Mouse (Mus musculus): ENCODE data around the gene Arid1b. TPM values are rescaled to one million over a fixed set of nuclear protein-coding genes. Genes with fewer than 3 reads are reported as not detected.

Arid1b gene
- polyA plus RNA-seq, 1 experiment from 2014 or later: 8.7 TPM

DNA sequence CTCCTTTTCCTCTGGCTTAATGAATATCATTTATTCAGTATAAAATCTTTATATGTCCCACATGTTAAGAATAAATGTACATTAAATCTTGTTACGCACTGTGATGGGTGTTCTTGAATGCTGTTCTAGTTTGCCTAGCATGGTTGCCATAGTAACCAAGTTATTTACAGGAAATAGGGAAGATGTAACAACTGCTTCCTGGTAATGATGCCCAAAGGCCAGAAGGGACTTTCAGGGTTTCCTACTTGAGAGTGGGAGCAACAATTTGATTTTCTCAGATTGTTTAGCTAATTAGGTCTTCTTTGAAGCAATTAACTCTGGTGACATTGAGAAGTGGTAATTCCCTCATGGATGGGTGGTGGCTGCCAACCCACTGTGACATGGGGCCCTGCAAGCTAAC, 350.3 kb downstream of the Arid1b start:
- Histone ChIP-seq H3K27me3 (replicated peaks) (no peaks in the 10 kb centered on the region), H3K4me1 (replicated peaks) (no peaks in the 10 kb centered on the region), H3K9ac (no peak overlapping the region), H3K4me2 (no peak overlapping the region), H3K9me3 (replicated peaks) (no peaks in the 10 kb centered on the region), H3K36me3 (peaks cover 52% of the 10 kb centered on the region), H3K4me3 (no peak overlapping the region), H3K27ac (ENCODE audit: poor library complexity, severe bottlenecking) (no peak overlapping the region)
- no peak for ATAC-seq (ENCODE audit: insufficient number of reproducible peaks, low FRiP score)
- 98% methylated on average over 1 of the region's 1 CpGs for WGBS

DNA sequence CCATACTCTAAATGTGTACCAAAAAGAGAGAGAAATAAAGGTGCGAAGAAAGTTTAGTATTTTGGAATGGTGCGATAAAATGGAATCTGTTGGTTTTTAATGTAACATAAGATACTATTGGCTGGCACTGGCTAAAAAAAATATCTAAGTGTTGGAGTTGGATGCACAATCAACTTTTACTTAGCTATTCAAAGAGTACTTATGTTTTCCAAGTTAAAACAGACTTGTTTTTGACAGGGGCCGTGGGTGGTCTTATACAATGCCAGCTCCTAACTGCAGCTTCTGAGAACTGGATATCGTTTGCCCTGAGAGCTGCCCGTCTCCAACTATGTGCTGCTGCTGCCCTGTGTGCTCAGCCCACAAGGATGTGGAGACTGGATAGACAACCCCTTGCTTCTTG, 351.7 kb downstream of the Arid1b start:
- Histone ChIP-seq H3K9ac (no peak overlapping the region), H3K4me2 (no peak overlapping the region), H3K9me3 (replicated peaks) (no peaks in the 10 kb centered on the region), H3K4me3 (no peak overlapping the region), H3K27me3 (replicated peaks) (no peaks in the 10 kb centered on the region), H3K27ac (ENCODE audit: poor library complexity, severe bottlenecking) (no peak overlapping the region), H3K4me1 (replicated peaks) (no peaks in the 10 kb centered on the region), H3K36me3 (peaks cover 40% of the 10 kb centered on the region)
- ATAC-seq (ENCODE audit: insufficient number of reproducible peaks, low FRiP score): no peak
- WGBS: 92% methylated on average over 5 of the region's 5 CpGs

DNA sequence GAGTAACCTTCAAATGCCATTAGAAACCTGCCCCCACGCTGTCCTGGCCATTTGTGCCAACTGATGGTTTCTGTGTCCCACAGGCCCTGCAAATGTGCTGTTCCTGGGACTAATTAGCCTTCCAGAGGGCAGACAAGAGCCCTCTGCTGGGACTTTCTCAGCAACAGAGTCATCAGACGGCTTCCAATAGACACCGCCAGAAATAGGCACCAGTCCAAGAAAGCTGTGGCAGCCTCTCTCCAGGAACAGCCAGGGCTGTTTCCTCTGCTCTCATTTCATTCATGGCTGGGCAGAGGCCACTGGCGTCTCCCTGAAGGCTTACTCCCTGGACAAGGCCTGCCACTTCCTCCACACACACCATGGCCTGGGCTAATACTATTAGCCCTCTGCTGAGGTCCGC, 358.8 kb downstream of the Arid1b start:
- ATAC-seq (ENCODE audit: insufficient number of reproducible peaks, low FRiP score): no peak
- H3K9ac ChIP-seq: no peak overlapping the region

DNA sequence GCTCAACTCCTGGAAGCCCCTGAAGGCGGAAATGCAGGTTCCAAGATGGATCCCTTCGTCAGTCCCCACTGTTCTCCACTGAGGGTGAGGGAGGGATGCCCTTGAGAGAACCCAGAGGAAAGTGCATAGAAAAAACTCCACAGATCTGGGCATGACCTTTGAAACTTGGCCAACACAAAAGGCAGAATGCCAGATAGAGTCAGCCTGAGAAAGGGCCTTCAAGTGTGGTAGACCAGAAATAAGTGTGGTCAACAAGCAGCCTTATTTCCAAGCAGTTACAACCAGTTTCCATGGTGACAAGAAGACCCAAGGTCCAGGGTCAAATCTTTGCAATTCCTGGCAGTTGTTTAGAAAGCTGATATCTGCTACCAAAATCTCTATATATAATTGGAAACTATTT, 366.6 kb downstream of the Arid1b start:
- Histone ChIP-seq H3K9me3 (replicated peaks) (peaks cover 5% of the 10 kb centered on the region; the same call in 1 of the 2 replicates), H3K36me3 (no peaks in the 10 kb centered on the region), H3K27me3 (replicated peaks) (no peaks in the 10 kb centered on the region), H3K27ac (ENCODE audit: poor library complexity, severe bottlenecking) (no peak overlapping the region), H3K4me2 (no peak overlapping the region), H3K4me1 (replicated peaks) (no peaks in the 10 kb centered on the region), H3K4me3 (no peak overlapping the region), H3K9ac (no peak overlapping the region)
- 59% methylated on average over 2 of the region's 2 CpGs for WGBS
- ATAC-seq (ENCODE audit: insufficient number of reproducible peaks, low FRiP score): no peak

More for the DNA sequence above, 358.8 kb downstream of the Arid1b start:
- H3K36me3 ChIP-seq: no peaks in the 10 kb centered on the region
- no peaks in the 10 kb centered on the region for H3K9me3 ChIP-seq (replicated peaks)
- 41% methylated on average over 5 of the region's 5 CpGs for WGBS
- no peaks in the 10 kb centered on the region for H3K27me3 ChIP-seq (replicated peaks)
- no peak overlapping the region for H3K4me2 ChIP-seq
- H3K4me3 ChIP-seq: no peak overlapping the region
- peaks cover 8% of the 10 kb centered on the region; the same call in 1 of the 2 replicates for H3K4me1 ChIP-seq (replicated peaks)
- no peak overlapping the region for H3K27ac ChIP-seq (ENCODE audit: poor library complexity, severe bottlenecking)

DNA sequence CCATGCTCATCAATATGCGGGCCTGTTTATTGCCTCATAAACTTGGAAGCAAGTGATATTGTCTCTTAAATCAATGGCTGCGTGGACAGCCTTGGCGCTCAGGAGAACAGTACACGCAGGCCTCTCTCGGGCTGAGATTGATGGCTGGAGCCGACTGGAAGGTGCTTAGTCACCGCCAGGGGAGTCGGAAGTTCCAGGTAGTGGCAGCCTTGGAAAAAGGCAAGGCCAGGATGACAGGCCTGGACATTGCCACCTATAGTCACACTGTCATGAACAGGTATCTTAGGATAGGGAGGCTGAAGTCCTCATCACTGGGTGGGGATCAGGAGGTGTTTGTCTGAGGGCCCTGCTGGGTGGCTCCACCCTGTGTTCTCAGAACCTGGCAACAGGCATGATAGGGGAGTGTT, 371.9 kb downstream of the Arid1b start:
- Histone ChIP-seq H3K4me3 (no peak overlapping the region), H3K4me1 (replicated peaks) (peaks cover 7% of the 10 kb centered on the region), H3K36me3 (no peaks in the 10 kb centered on the region), H3K27ac (ENCODE audit: poor library complexity, severe bottlenecking) (no peak overlapping the region), H3K4me2 (no peak overlapping the region), H3K9ac (no peak overlapping the region), H3K9me3 (replicated peaks) (peaks cover 5% of the 10 kb centered on the region), H3K27me3 (replicated peaks) (no peaks in the 10 kb centered on the region)
- no peak for ATAC-seq (ENCODE audit: insufficient number of reproducible peaks, low FRiP score)
- 67% methylated on average over 8 of the region's 8 CpGs for WGBS

DNA sequence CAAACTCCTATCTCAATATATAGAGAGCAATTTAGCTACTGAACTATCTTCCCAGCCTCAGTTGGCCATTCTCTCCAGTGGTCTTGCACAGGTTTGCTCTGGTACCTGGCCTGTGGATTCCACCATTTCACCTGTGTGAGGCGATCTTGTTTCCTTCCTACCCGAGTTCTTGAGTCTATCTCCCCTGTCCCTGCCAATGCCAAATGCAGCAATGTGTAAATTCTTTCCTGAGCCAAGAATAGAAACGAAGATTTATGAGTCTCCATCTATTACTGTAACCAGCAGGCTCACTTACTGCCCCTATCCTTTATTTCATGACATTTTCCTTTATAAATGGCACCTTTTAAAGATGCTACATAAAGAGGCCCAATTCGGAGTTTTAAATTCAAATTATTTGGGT, 376.9 kb downstream of the Arid1b start:
- ATAC-seq (ENCODE audit: insufficient number of reproducible peaks, low FRiP score): no peak
- WGBS: 49% methylated on average over 4 of the region's 4 CpGs
- Histone ChIP-seq H3K4me2 (no peak overlapping the region), H3K4me1 (replicated peaks) (peaks cover 24% of the 10 kb centered on the region), H3K4me3 (no peak overlapping the region), H3K27ac (ENCODE audit: poor library complexity, severe bottlenecking) (0 out of 2 replicates have a peak overlapping the region, but pooled peaks have one; percentile 15), H3K9ac (no peak overlapping the region), H3K36me3 (no peaks in the 10 kb centered on the region), H3K27me3 (replicated peaks) (no peaks in the 10 kb centered on the region), H3K9me3 (replicated peaks) (peaks cover 5% of the 10 kb centered on the region)

DNA sequence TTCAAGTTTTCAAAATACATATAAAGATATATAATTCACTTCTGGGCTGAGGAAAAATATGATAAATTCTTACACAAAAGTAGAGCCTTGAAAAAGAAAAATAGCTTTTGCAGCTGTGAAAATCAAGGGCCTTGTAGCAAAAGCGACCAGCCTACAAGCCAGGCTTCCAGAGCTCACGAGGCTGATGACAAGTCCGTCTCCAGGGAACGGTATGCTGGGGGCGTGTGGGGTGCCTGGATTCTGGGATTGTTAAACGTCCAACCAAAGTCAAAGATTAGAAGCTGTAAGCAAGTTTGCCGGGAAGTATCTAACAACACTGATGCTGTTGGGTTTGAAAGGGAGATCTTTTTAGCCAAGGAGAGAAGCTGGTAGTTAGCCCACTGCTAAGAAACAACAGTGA, 377.4 kb downstream of the Arid1b start:
- Histone ChIP-seq H3K4me2 (no peak overlapping the region), H3K9me3 (replicated peaks) (peaks cover 5% of the 10 kb centered on the region), H3K9ac (no peak overlapping the region), H3K27ac (ENCODE audit: poor library complexity, severe bottlenecking) (peak overlapping the region; percentile 60), H3K27me3 (replicated peaks) (0 out of 2 replicates have a peak, but pooled peaks cover under 1% of the 10 kb centered on the region), H3K4me1 (replicated peaks) (peaks cover 24% of the 10 kb centered on the region), H3K4me3 (no peak overlapping the region), H3K36me3 (no peaks in the 10 kb centered on the region)
- 23% methylated on average over 7 of the region's 7 CpGs for WGBS
- ATAC-seq (ENCODE audit: insufficient number of reproducible peaks, low FRiP score): no peak

DNA sequence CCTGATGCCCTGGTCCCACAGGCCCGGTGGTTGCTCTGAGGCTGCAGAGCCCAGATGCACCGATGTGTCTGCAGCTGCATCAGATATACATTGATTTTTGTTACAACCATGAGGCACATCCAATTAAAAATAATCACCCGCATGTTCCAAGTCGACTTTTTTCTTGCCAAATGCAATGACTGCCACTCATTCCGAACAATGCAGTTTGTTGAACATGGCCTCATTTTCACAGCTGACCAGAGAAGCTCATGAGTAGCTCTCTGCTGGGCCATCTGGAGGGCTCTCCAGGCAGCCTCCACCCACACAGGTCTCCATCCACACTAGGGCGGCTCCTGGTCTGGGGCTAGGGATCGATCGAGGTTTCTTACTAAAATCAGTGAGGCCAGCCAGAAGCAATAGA, 378.8 kb downstream of the Arid1b start:
- H3K27me3 ChIP-seq (replicated peaks): 0 out of 2 replicates have a peak, but pooled peaks cover 4% of the 10 kb centered on the region
- no peaks in the 10 kb centered on the region for H3K36me3 ChIP-seq
- no peak for ATAC-seq (ENCODE audit: insufficient number of reproducible peaks, low FRiP score)
- H3K4me2 ChIP-seq: no peak overlapping the region
- H3K9ac ChIP-seq: no peak overlapping the region
- H3K27ac ChIP-seq (ENCODE audit: poor library complexity, severe bottlenecking): no peak overlapping the region
- H3K4me3 ChIP-seq: no peak overlapping the region
- H3K9me3 ChIP-seq (replicated peaks): peaks cover 5% of the 10 kb centered on the region
- H3K4me1 ChIP-seq (replicated peaks): peaks cover 24% of the 10 kb centered on the region
- 87% methylated on average over 8 of the region's 8 CpGs for WGBS

DNA sequence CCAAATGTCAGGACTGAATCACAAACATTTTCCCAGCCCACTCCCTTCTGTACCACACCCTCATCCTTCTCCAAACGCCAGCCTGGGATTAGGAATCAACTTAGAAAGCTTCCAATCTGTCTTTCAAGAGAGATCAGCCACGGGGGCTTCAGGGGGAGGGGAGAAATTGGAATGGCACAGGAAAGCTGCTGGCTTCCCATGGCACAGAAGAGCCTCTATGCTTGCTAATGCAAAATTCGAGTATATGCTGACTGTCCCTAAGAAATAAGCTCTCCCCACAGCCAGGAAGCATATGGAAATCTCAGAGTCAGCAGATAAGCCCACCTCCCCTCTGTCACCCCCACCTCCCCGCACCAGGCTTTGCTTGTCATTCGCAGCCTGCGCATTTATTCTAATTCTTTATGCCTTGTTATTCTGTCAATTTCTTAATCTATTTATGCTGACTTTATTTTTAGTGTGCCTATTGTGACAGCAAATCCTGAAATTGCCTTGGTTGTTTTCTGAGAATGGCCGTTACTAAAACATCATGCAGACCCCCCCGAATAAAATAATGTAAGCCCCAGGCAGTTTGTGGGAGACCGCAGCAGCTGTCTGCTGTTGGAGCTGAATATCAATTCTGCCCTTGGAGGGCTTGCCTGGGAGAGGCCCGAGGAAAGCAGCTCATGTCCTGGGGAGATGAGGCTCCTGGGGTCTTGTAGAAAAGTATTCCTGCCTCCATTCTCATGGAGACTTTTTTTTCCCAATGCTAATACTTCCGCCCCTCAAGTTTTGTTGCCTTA, 383.2 kb downstream of the Arid1b start:
- 32% methylated on average over 11 of the region's 11 CpGs for WGBS
- no peak for ATAC-seq (ENCODE audit: insufficient number of reproducible peaks, low FRiP score)
- H3K4me2 ChIP-seq: no peak overlapping the region

DNA sequence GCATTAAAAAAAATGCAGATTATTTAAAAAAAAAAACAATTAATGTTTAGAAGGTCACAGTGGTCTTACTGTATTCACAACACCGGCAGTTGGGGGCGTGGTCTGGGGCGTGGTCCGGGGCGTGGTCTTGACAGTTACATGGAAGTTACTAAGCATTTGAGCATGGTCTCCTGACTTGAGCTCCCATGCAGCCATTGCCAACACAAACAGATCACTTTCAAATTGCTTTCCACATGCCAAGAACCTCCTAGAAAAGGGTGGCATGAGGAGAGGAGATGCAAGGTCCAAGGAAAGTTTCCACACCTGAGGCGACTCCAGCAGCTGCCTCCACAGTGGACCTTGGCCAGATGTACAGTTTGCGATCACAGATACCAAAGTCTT, 383.8 kb downstream of the Arid1b start:
- 32% methylated on average over 7 of the region's 7 CpGs for WGBS
- H3K9ac ChIP-seq: no peak overlapping the region
- no peak overlapping the region for H3K4me2 ChIP-seq
- H3K4me1 ChIP-seq (replicated peaks): peaks cover 4% of the 10 kb centered on the region
- no peaks in the 10 kb centered on the region for H3K9me3 ChIP-seq (replicated peaks)
- H3K4me3 ChIP-seq: no peak overlapping the region
- ATAC-seq (ENCODE audit: insufficient number of reproducible peaks, low FRiP score): no peak
- H3K27me3 ChIP-seq (replicated peaks): 0 out of 2 replicates have a peak, but pooled peaks cover 4% of the 10 kb centered on the region
- no peaks in the 10 kb centered on the region for H3K36me3 ChIP-seq
- H3K27ac ChIP-seq (ENCODE audit: poor library complexity, severe bottlenecking): no peak overlapping the region

More for the DNA sequence above, 383.2 kb downstream of the Arid1b start:
- H3K9me3 ChIP-seq (replicated peaks): no peaks in the 10 kb centered on the region
- peaks cover 10% of the 10 kb centered on the region for H3K4me1 ChIP-seq (replicated peaks)
- H3K4me3 ChIP-seq: no peak overlapping the region
- H3K36me3 ChIP-seq: no peaks in the 10 kb centered on the region
- H3K27ac ChIP-seq (ENCODE audit: poor library complexity, severe bottlenecking): no peak overlapping the region
- H3K9ac ChIP-seq: no peak overlapping the region
- 0 out of 2 replicates have a peak, but pooled peaks cover 4% of the 10 kb centered on the region for H3K27me3 ChIP-seq (replicated peaks)

DNA sequence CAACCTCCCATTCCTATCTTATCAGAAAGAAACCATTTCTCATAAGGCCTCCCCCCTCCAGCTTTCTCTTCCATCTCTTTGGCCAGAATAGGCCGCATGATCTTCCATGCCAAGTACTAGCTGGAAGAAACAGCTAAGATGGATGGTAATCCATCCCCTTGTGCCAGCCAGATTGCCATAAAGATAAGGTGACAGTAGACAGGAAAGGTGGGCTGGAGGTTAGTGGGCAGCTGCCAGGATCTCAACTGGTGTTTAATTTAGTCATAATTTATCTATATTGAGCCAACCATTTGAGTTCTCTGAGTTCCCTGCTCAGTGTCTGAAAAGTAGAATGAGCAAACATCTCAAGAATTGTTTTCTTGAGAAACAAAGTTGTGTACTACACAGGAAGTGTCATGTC, 391.6 kb downstream of the Arid1b start:
- no peak overlapping the region for H3K4me3 ChIP-seq
- H3K9me3 ChIP-seq (replicated peaks): no peaks in the 10 kb centered on the region
- no peaks in the 10 kb centered on the region for H3K36me3 ChIP-seq
- peaks cover 5% of the 10 kb centered on the region; the same call in 1 of the 2 replicates for H3K4me1 ChIP-seq (replicated peaks)
- no peak for ATAC-seq (ENCODE audit: insufficient number of reproducible peaks, low FRiP score)
- no peak overlapping the region for H3K9ac ChIP-seq
- H3K4me2 ChIP-seq: no peak overlapping the region
- H3K27me3 ChIP-seq (replicated peaks): no peaks in the 10 kb centered on the region; the same call in 1 of the 2 replicates
- H3K27ac ChIP-seq (ENCODE audit: poor library complexity, severe bottlenecking): no peak overlapping the region
- WGBS: 81% methylated on average over 1 of the region's 1 CpGs
